Mouse (Mus musculus): Measurements from ENCODE around the gene Ubl3. TPM values are rescaled to one million over a fixed set of nuclear protein-coding genes. Genes with fewer than 3 reads are reported as not detected.
A peak's percentile ranks its signal among the peaks of the same experiment; 100 is the strongest.

Gene Ubl3
- polyA plus RNA-seq, 1 experiment from 2014 or later = 65.5 TPM

- Histone ChIP-seq H3K4me3 (no peak overlapping the region), H3K9me3 (replicated peaks) (no peaks in the 10 kb centered on the region), H3K4me1 (replicated peaks) (peaks cover 4% of the 10 kb centered on the region), H3K9ac (no peak overlapping the region), H3K36me3 (no peaks in the 10 kb centered on the region), H3K4me2 (no peak overlapping the region), H3K27me3 (no peaks in the 10 kb centered on the region), H3K27ac (no peak overlapping the region)
- ATAC-seq (replicated peaks; ENCODE audit: insufficient number of reproducible peaks, insufficient read depth, low FRiP score, low read depth) = no peak
- 74% methylated on average over 5 of the region's 5 CpGs for WGBS
These were observed 53.0 kb downstream of the Ubl3 start for GRCm38 (mm10) chr5:148499616-148500015.

GRCm38 (mm10) chr5:148495991-148496390 is 56.6 kb downstream of the Ubl3 start:
- 85% methylated on average over 6 of the region's 6 CpGs for WGBS
- H3K27me3 ChIP-seq = no peaks in the 10 kb centered on the region
- H3K9ac ChIP-seq = no peak overlapping the region
- H3K36me3 ChIP-seq = no peaks in the 10 kb centered on the region
- H3K4me1 ChIP-seq (replicated peaks) = peaks cover 4% of the 10 kb centered on the region
- H3K9me3 ChIP-seq (replicated peaks) = no peaks in the 10 kb centered on the region
- no peak overlapping the region for H3K4me3 ChIP-seq
- no peak overlapping the region for H3K27ac ChIP-seq
- H3K4me2 ChIP-seq = no peak overlapping the region
- ATAC-seq (replicated peaks; ENCODE audit: insufficient number of reproducible peaks, insufficient read depth, low FRiP score, low read depth) = no peak

- Histone ChIP-seq H3K27me3 (no peaks in the 10 kb centered on the region), H3K9ac (no peak overlapping the region), H3K4me3 (0 out of 2 replicates have a peak overlapping the region, but pooled peaks have one; percentile 4), H3K9me3 (replicated peaks) (no peaks in the 10 kb centered on the region), H3K36me3 (no peaks in the 10 kb centered on the region), H3K4me1 (replicated peaks) (peaks cover 4% of the 10 kb centered on the region), H3K4me2 (peak overlapping the region; percentile 18; the same call in 1 of the 2 replicates), H3K27ac (no peak overlapping the region)
- 32% methylated on average over 10 of the region's 10 CpGs for WGBS
- peak; percentile 32; the same call in 1 of the 2 replicates for ATAC-seq (replicated peaks; ENCODE audit: insufficient number of reproducible peaks, insufficient read depth, low FRiP score, low read depth)
These were observed 57.4 kb downstream of the Ubl3 start for GRCm38 (mm10) chr5:148495173-148495572.

GRCm38 (mm10) chr5:148494249-148494648 is 58.3 kb downstream of the Ubl3 start:
- Histone ChIP-seq H3K9ac (no peak overlapping the region), H3K27me3 (no peaks in the 10 kb centered on the region), H3K4me1 (replicated peaks) (peaks cover 14% of the 10 kb centered on the region), H3K36me3 (no peaks in the 10 kb centered on the region), H3K4me2 (no peak overlapping the region), H3K9me3 (replicated peaks) (no peaks in the 10 kb centered on the region), H3K4me3 (no peak overlapping the region), H3K27ac (no peak overlapping the region)
- WGBS = 88% methylated on average over 5 of the region's 5 CpGs
- ATAC-seq (replicated peaks; ENCODE audit: insufficient number of reproducible peaks, insufficient read depth, low FRiP score, low read depth) = no peak

- H3K4me2 ChIP-seq = no peak overlapping the region
- H3K4me3 ChIP-seq = no peak overlapping the region
- no peaks in the 10 kb centered on the region for H3K27me3 ChIP-seq
- no peaks in the 10 kb centered on the region for H3K9me3 ChIP-seq (replicated peaks)
- H3K4me1 ChIP-seq (replicated peaks) = peaks cover 23% of the 10 kb centered on the region
- 81% methylated on average over 4 of the region's 4 CpGs for WGBS
- H3K9ac ChIP-seq = no peak overlapping the region
- no peak overlapping the region for H3K27ac ChIP-seq
- ATAC-seq (replicated peaks; ENCODE audit: insufficient number of reproducible peaks, insufficient read depth, low FRiP score, low read depth) = no peak
- no peaks in the 10 kb centered on the region for H3K36me3 ChIP-seq
These were observed 59.6 kb downstream of the Ubl3 start for GRCm38 (mm10) chr5:148493025-148493424.

GRCm38 (mm10) chr5:148490391-148490790 is 62.2 kb downstream of the Ubl3 start:
- no peak for ATAC-seq (replicated peaks; ENCODE audit: insufficient number of reproducible peaks, insufficient read depth, low FRiP score, low read depth)
- no peak overlapping the region for H3K27ac ChIP-seq
- H3K9ac ChIP-seq = no peak overlapping the region
- no peaks in the 10 kb centered on the region for H3K36me3 ChIP-seq
- H3K9me3 ChIP-seq (replicated peaks) = no peaks in the 10 kb centered on the region
- 72% methylated on average over 3 of the region's 3 CpGs for WGBS
- H3K27me3 ChIP-seq = no peaks in the 10 kb centered on the region
- H3K4me2 ChIP-seq = 0 out of 2 replicates have a peak overlapping the region, but pooled peaks have one; percentile 48
- no peak overlapping the region for H3K4me3 ChIP-seq
- H3K4me1 ChIP-seq (replicated peaks) = peaks cover 21% of the 10 kb centered on the region

- ATAC-seq (replicated peaks; ENCODE audit: insufficient number of reproducible peaks, insufficient read depth, low FRiP score, low read depth) = peak; percentile 59; the same call in 1 of the 2 replicates
- WGBS = 28% methylated on average over 10 of the region's 10 CpGs
- Histone ChIP-seq H3K9me3 (replicated peaks) (no peaks in the 10 kb centered on the region), H3K36me3 (no peaks in the 10 kb centered on the region), H3K9ac (no peak overlapping the region), H3K4me2 (peak overlapping the region; percentile 48), H3K27me3 (no peaks in the 10 kb centered on the region), H3K4me3 (peak overlapping the region; percentile 16), H3K27ac (peak overlapping the region; percentile 35), H3K4me1 (replicated peaks) (peaks cover 19% of the 10 kb centered on the region)
These were observed 62.8 kb downstream of the Ubl3 start for GRCm38 (mm10) chr5:148489724-148490193.

GRCm38 (mm10) chr5:148488891-148489723 is 63.5 kb downstream of the Ubl3 start:
- Histone ChIP-seq H3K27ac (peak overlapping the region; percentile 53), H3K36me3 (no peaks in the 10 kb centered on the region), H3K9ac (no peak overlapping the region), H3K4me1 (replicated peaks) (peaks cover 19% of the 10 kb centered on the region), H3K27me3 (no peaks in the 10 kb centered on the region), H3K9me3 (replicated peaks) (no peaks in the 10 kb centered on the region), H3K4me3 (peak overlapping the region; percentile 16), H3K4me2 (peak overlapping the region; percentile 48)
- no peak for ATAC-seq (replicated peaks; ENCODE audit: insufficient number of reproducible peaks, insufficient read depth, low FRiP score, low read depth)
- WGBS = 58% methylated on average over 13 of the region's 13 CpGs

GRCm38 (mm10) chr5:148486202-148486601 is 66.4 kb downstream of the Ubl3 start:
- Histone ChIP-seq H3K4me2 (peak overlapping the region; percentile 16; the same call in 1 of the 2 replicates), H3K27ac (no peak overlapping the region), H3K9me3 (replicated peaks) (no peaks in the 10 kb centered on the region), H3K4me3 (no peak overlapping the region), H3K9ac (no peak overlapping the region), H3K36me3 (no peaks in the 10 kb centered on the region), H3K27me3 (no peaks in the 10 kb centered on the region), H3K4me1 (replicated peaks) (peaks cover 19% of the 10 kb centered on the region)
- ATAC-seq (replicated peaks; ENCODE audit: insufficient number of reproducible peaks, insufficient read depth, low FRiP score, low read depth) = no peak
- WGBS = 67% methylated on average over 11 of the region's 11 CpGs

- Histone ChIP-seq H3K4me3 (no peak overlapping the region), H3K27me3 (no peaks in the 10 kb centered on the region), H3K9me3 (replicated peaks) (no peaks in the 10 kb centered on the region), H3K36me3 (no peaks in the 10 kb centered on the region), H3K9ac (no peak overlapping the region), H3K27ac (no peak overlapping the region), H3K4me1 (replicated peaks) (no peaks in the 10 kb centered on the region), H3K4me2 (no peak overlapping the region)
- 66% methylated on average over 3 of the region's 3 CpGs for WGBS
- no peak for ATAC-seq (replicated peaks; ENCODE audit: insufficient number of reproducible peaks, insufficient read depth, low FRiP score, low read depth)
These were observed 70.8 kb downstream of the Ubl3 start for GRCm38 (mm10) chr5:148481745-148482144.

GRCm38 (mm10) chr5:148474346-148474745 is 78.2 kb downstream of the Ubl3 start:
- WGBS = 74% methylated on average over 7 of the region's 7 CpGs
- H3K9me3 ChIP-seq (replicated peaks) = no peaks in the 10 kb centered on the region
- H3K4me2 ChIP-seq = no peak overlapping the region
- no peaks in the 10 kb centered on the region for H3K27me3 ChIP-seq
- H3K36me3 ChIP-seq = no peaks in the 10 kb centered on the region
- ATAC-seq (replicated peaks; ENCODE audit: insufficient number of reproducible peaks, insufficient read depth, low FRiP score, low read depth) = no peak
- H3K27ac ChIP-seq = no peak overlapping the region
- H3K4me3 ChIP-seq = no peak overlapping the region
- H3K4me1 ChIP-seq (replicated peaks) = no peaks in the 10 kb centered on the region
- no peak overlapping the region for H3K9ac ChIP-seq

All from heart, embryonic 15.5 days (tissue).